Mouse (Mus musculus) testis, adult 2 months (tissue): ENCODE measurements around the gene Dnase1l3. TPM values are rescaled to one million over a fixed set of nuclear protein-coding genes. Genes with fewer than 3 reads are reported as not detected.

Source experiments
- H3K27ac ChIP-seq: fragments of 200-500 bp; 2 replicates; pipeline ENCODE4 v1.5.1; 2012; ENCODE audit warnings: low read depth, low read length; ENCODE audit not compliant: control insufficient read depth, insufficient read depth
- H3K27me3 ChIP-seq: fragments of 200-500 bp; 2 replicates; pipeline ENCODE4 v1.6.1; 2012; ENCODE audit warnings: mild to moderate bottlenecking, low read length, moderate library complexity; ENCODE audit not compliant: control insufficient read depth, insufficient read depth
- H3K36me3 ChIP-seq: fragments of 200-500 bp; 2 replicates; pipeline ENCODE4 v1.6.1; 2012; ENCODE audit warnings: mild to moderate bottlenecking, low read length; ENCODE audit not compliant: control insufficient read depth, insufficient read depth
- H3K4me1 ChIP-seq: fragments of 200-500 bp; 2 replicates; pipeline ENCODE4 v1.6.1; 2012; ENCODE audit warnings: low read length; ENCODE audit not compliant: control insufficient read depth, insufficient read depth
- H3K4me3 ChIP-seq: fragments of 200-500 bp; 2 replicates; pipeline ENCODE4 v1.5.1; 2012; ENCODE audit warnings: low read depth, mild to moderate bottlenecking, low read length, moderate library complexity, mixed read lengths; ENCODE audit not compliant: control insufficient read depth
- CTCF ChIP-seq: fragments of 200-500 bp; IDR thresholded peaks from 2 replicates; pipeline ENCODE4 v1.5.1; 2012; ENCODE audit warnings: low read depth, mild to moderate bottlenecking, inconsistent platforms, low read length, moderate library complexity; ENCODE audit not compliant: control insufficient read depth, insufficient read depth, insufficient replicate concordance
- POLR2A ChIP-seq: fragments of 200-500 bp; IDR thresholded peaks from 2 replicates; pipeline ENCODE4 v1.6.1; 2012; ENCODE audit warnings: low read depth, mild to moderate bottlenecking, inconsistent platforms, low read length, moderate library complexity; ENCODE audit not compliant: control insufficient read depth
- polyA plus RNA-seq: library from polyadenylated mRNA; depleted of rRNA; stranded (reverse); fragments of >200 nt; gene quantifications from 2 replicates; pipeline ENCODE4 v1.2.3, GENCODE M21; 2012

Gene Dnase1l3
- polyA plus RNA-seq, 1 experiment: 1.1 TPM

GRCm38 (mm10) chr14:7934166-7934565 is 60.2 kb downstream of the Dnase1l3 start:
- Histone ChIP-seq H3K4me3 (no peak overlapping the region), H3K36me3 (no peaks in the 10 kb centered on the region), H3K4me1 (no peaks in the 10 kb centered on the region), H3K27me3 (no peaks in the 10 kb centered on the region), H3K27ac (no peak overlapping the region)
- no peak for TF ChIP-seq CTCF
- TF ChIP-seq POLR2A: no peak

- Histone ChIP-seq H3K36me3 (no peaks in the 10 kb centered on the region), H3K4me3 (no peak overlapping the region), H3K27me3 (no peaks in the 10 kb centered on the region), H3K4me1 (no peaks in the 10 kb centered on the region), H3K27ac (no peak overlapping the region)
- TF ChIP-seq POLR2A (no peak), CTCF (no peak)
These were observed 62.2 kb downstream of the Dnase1l3 start for GRCm38 (mm10) chr14:7932151-7932550.

- no peak overlapping the region for H3K4me3 ChIP-seq
- H3K36me3 ChIP-seq: no peaks in the 10 kb centered on the region
- no peak overlapping the region for H3K27ac ChIP-seq
- no peaks in the 10 kb centered on the region for H3K27me3 ChIP-seq
- H3K4me1 ChIP-seq: no peaks in the 10 kb centered on the region
- TF ChIP-seq CTCF (no peak), POLR2A (no peak)
These were observed 65.3 kb downstream of the Dnase1l3 start for GRCm38 (mm10) chr14:7929029-7929428.

- Histone ChIP-seq H3K4me3 (no peak overlapping the region), H3K36me3 (no peaks in the 10 kb centered on the region), H3K27me3 (no peaks in the 10 kb centered on the region), H3K4me1 (no peaks in the 10 kb centered on the region), H3K27ac (no peak overlapping the region)
- TF ChIP-seq POLR2A: no peak
- TF ChIP-seq CTCF: no peak
These were observed 66.0 kb downstream of the Dnase1l3 start for GRCm38 (mm10) chr14:7928362-7928761.

- no peaks in the 10 kb centered on the region for H3K4me1 ChIP-seq
- H3K27me3 ChIP-seq: no peaks in the 10 kb centered on the region
- TF ChIP-seq POLR2A: no peak
- no peak for TF ChIP-seq CTCF
- H3K4me3 ChIP-seq: no peak overlapping the region
- no peak overlapping the region for H3K27ac ChIP-seq
- H3K36me3 ChIP-seq: no peaks in the 10 kb centered on the region
These were observed 70.7 kb downstream of the Dnase1l3 start for GRCm38 (mm10) chr14:7923635-7924034.

- TF ChIP-seq POLR2A (no peak), CTCF (no peak)
- no peak overlapping the region for H3K27ac ChIP-seq
- no peak overlapping the region for H3K4me3 ChIP-seq
- H3K27me3 ChIP-seq: no peaks in the 10 kb centered on the region
- H3K4me1 ChIP-seq: no peaks in the 10 kb centered on the region
- H3K36me3 ChIP-seq: no peaks in the 10 kb centered on the region
These were observed 72.9 kb downstream of the Dnase1l3 start for GRCm38 (mm10) chr14:7921459-7921858.

GRCm38 (mm10) chr14:7919921-7920320 is 74.5 kb downstream of the Dnase1l3 start:
- no peak overlapping the region for H3K27ac ChIP-seq
- no peak overlapping the region for H3K4me3 ChIP-seq
- no peaks in the 10 kb centered on the region for H3K36me3 ChIP-seq
- TF ChIP-seq CTCF (no peak), POLR2A (no peak)
- H3K27me3 ChIP-seq: no peaks in the 10 kb centered on the region
- no peaks in the 10 kb centered on the region for H3K4me1 ChIP-seq

GRCm38 (mm10) chr14:7919309-7919708 is 75.1 kb downstream of the Dnase1l3 start:
- TF ChIP-seq CTCF (no peak), POLR2A (no peak)
- Histone ChIP-seq H3K4me3 (no peak overlapping the region), H3K27ac (no peak overlapping the region), H3K4me1 (no peaks in the 10 kb centered on the region), H3K27me3 (no peaks in the 10 kb centered on the region), H3K36me3 (no peaks in the 10 kb centered on the region)
